Mouse (Mus musculus): ENCODE results near the gene Bcat2.
"Not testable (repeated sequence)": the region's sequence is repeated elsewhere in the genome, so short reads cannot be mapped to it uniquely, and the experiment has no call there.

Gene Bcat2

GRCm38 (mm10) chr7:45570103-45570741, at the start of gene Bcat2:
Gene Bcat2 (plus strand): TSS chr7:45570153.
- DNase-seq (ENCODE audit: low spot score in 2 of 2) = peak in 1 of 2 experiments; percentile 62

GRCm38 (mm10) chr7:45520605-45521004, 49.3 kb upstream of the Bcat2 start:
- DNase-seq (ENCODE audit: low spot score in 2 of 2) = no peak

GRCm38 (mm10) chr7:45521728-45522184, 48.2 kb upstream of the Bcat2 start:
- DNase-seq (ENCODE audit: low spot score in 2 of 2) = peak; percentile 76 to 91

GRCm38 (mm10) chr7:45522194-45522752, 47.7 kb upstream of the Bcat2 start:
- no peak for DNase-seq (ENCODE audit: low spot score in 2 of 2)

- no peak for DNase-seq (ENCODE audit: low spot score in 2 of 2)
Observed at GRCm38 (mm10) chr7:45522957-45523676, 46.8 kb upstream of the Bcat2 start.

- no peak for DNase-seq (ENCODE audit: low spot score in 2 of 2)
Observed at GRCm38 (mm10) chr7:45523678-45524170, 46.2 kb upstream of the Bcat2 start.

GRCm38 (mm10) chr7:45524841-45525621, 44.9 kb upstream of the Bcat2 start:
- no peak for DNase-seq (ENCODE audit: low spot score in 2 of 2)

GRCm38 (mm10) chr7:45525809-45526473, 44.0 kb upstream of the Bcat2 start, which contains the start of the genes Ppp1r15a and Plekha4:
Gene Ppp1r15a (minus strand): TSS chr7:45526268.
Gene Plekha4 (plus strand): TSS chr7:45526330.
- DNase-seq (ENCODE audit: low spot score in 2 of 2) = peak; percentile 82 to 95

GRCm38 (mm10) chr7:45526474-45527120, 43.4 kb upstream of the Bcat2 start:
- no peak for DNase-seq (ENCODE audit: low spot score in 2 of 2)

GRCm38 (mm10) chr7:45527169-45527568, 42.8 kb upstream of the Bcat2 start:
- DNase-seq (ENCODE audit: low spot score in 2 of 2) = not testable (repeated sequence)

- no peak for DNase-seq (ENCODE audit: low spot score in 2 of 2)
Observed at GRCm38 (mm10) chr7:45529461-45529860, 40.5 kb upstream of the Bcat2 start.

- no peak for DNase-seq (ENCODE audit: low spot score in 2 of 2)
Observed at GRCm38 (mm10) chr7:45530643-45531042, 39.3 kb upstream of the Bcat2 start.

GRCm38 (mm10) chr7:45535676-45536075, 34.3 kb upstream of the Bcat2 start:
- no peak for DNase-seq (ENCODE audit: low spot score in 2 of 2)

- no peak for DNase-seq (ENCODE audit: low spot score in 2 of 2)
Observed at GRCm38 (mm10) chr7:45537602-45538001, 32.4 kb upstream of the Bcat2 start.

GRCm38 (mm10) chr7:45538163-45539041, 31.6 kb upstream of the Bcat2 start:
- DNase-seq (ENCODE audit: low spot score in 2 of 2) = peak in 1 of 2 experiments; percentile 73

- DNase-seq (ENCODE audit: low spot score in 2 of 2) = no peak
Observed at GRCm38 (mm10) chr7:45539095-45539494, 30.9 kb upstream of the Bcat2 start.

- DNase-seq (ENCODE audit: low spot score in 2 of 2) = no peak
Observed at GRCm38 (mm10) chr7:45540213-45540612, 29.7 kb upstream of the Bcat2 start.

- DNase-seq (ENCODE audit: low spot score in 2 of 2) = no peak
Observed at GRCm38 (mm10) chr7:45544525-45544924, 25.4 kb upstream of the Bcat2 start.

- DNase-seq (ENCODE audit: low spot score in 2 of 2) = no peak
Observed at GRCm38 (mm10) chr7:45549641-45550436, 20.1 kb upstream of the Bcat2 start.
